Mouse (Mus musculus): Measurements from ENCODE around the gene Cat.

DNA sequence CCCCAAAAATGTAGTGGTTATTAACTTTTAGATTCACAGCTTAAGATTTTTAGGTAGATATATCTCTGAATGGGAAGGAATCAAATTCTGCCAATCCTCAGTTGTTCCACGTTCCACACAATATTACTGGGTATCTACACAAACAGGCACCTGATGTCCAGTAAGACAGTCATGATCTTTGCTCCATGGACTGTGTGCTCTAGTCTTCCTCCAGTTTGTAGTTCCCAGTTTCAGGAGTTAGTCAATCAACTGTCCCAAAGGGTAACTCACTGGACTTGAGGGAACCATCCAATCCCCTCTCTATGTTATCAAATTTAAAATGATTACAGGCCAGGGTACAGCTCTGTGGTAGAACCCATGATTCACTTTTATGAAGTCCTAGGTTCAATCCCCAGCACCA, 26.7 kb upstream of the Cat start:
- TF ChIP-seq CTCF (IDR thresholded peaks at IDR 0.05; ENCODE audit: borderline replicate concordance, insufficient read depth, low read length) (no peak), POLR2A (IDR thresholded peaks at IDR 0.05; ENCODE audit: low read depth, low read length) (no peak)
